Mouse (Mus musculus): ENCODE data around the gene Gm5935. TPM values are rescaled to one million over a fixed set of nuclear protein-coding genes. Genes with fewer than 3 reads are reported as not detected.
"Not testable (repeated sequence)": the region's sequence is repeated elsewhere in the genome, so short reads cannot be mapped to it uniquely, and the experiment has no call there.

Gene Gm5935
- total RNA-seq (2021): not detected
- long read RNA-seq, experiment 1: 0 reads
- long read RNA-seq, experiment 2: 0 reads

GRCm38 (mm10) chrX:24775064-24775463, at the start of gene Gm5935:
Gene Gm5935 (minus strand): TSS chrX:24775164.
- DNase-seq: not testable (repeated sequence)

Other genes with a start within 250 kb of the Gm5935 start
- gene Gm4297, start 200.3 kb downstream of the Gm5935 start, total RNA-seq (2021): not detected